Mouse (Mus musculus): ENCODE results near the gene Il17ra. TPM values are rescaled to one million over a fixed set of nuclear protein-coding genes. Genes with fewer than 3 reads are reported as not detected.

The Il17ra gene
- polyA plus RNA-seq (2015; fragmentation: Nextera tagmentation; extraction: Ambion mirVana) = 4.4 and 5.4 TPM in 2 replicates

- H3K4me3 ChIP-seq (replicated peaks) = peak within 1 kb of the TSS; percentile 66
- H3K36me3 ChIP-seq = no peaks in the 10 kb centered on the region
- under 1% methylated on average over 89 of the region's 90 CpGs for WGBS
- H3K27me3 ChIP-seq = peaks cover 51% of the 10 kb centered on the region
- H3K4me1 ChIP-seq = peaks cover 21% of the 10 kb centered on the region
- peak within 1 kb of the TSS; percentile 50 for H3K9ac ChIP-seq
- no peaks in the 10 kb centered on the region for H3K9me3 ChIP-seq (replicated peaks)
- H3K4me2 ChIP-seq = peak within 1 kb of the TSS; percentile 83
- ATAC-seq (replicated peaks; ENCODE audit: low FRiP score) = peak; percentile 93
- H3K27ac ChIP-seq = no peak within 1 kb of the TSS
Observed at GRCm38 (mm10) chr6:120463086-120463871, at the start of gene Il17ra. TSS of gene Il17ra (plus strand) at chr6:120463247.

GRCm38 (mm10) chr6:120438161-120438560 is 24.9 kb upstream of the Il17ra start:
- Histone ChIP-seq H3K36me3 (peaks cover 79% of the 10 kb centered on the region), H3K27ac (no peak overlapping the region), H3K4me3 (replicated peaks) (no peak overlapping the region), H3K9ac (no peak overlapping the region), H3K4me1 (0 out of 2 replicates have a peak, but pooled peaks cover 3% of the 10 kb centered on the region), H3K27me3 (no peaks in the 10 kb centered on the region), H3K9me3 (replicated peaks) (no peaks in the 10 kb centered on the region), H3K4me2 (no peak overlapping the region)
- 93% methylated on average over 3 of the region's 3 CpGs for WGBS
- ATAC-seq (replicated peaks; ENCODE audit: low FRiP score) = no peak

- 0 out of 2 replicates have a peak, but pooled peaks cover 3% of the 10 kb centered on the region for H3K4me1 ChIP-seq
- no peak overlapping the region for H3K4me2 ChIP-seq
- ATAC-seq (replicated peaks; ENCODE audit: low FRiP score) = no peak
- no peak overlapping the region for H3K27ac ChIP-seq
- H3K9ac ChIP-seq = no peak overlapping the region
- H3K36me3 ChIP-seq = peaks cover 65% of the 10 kb centered on the region
- H3K9me3 ChIP-seq (replicated peaks) = no peaks in the 10 kb centered on the region
- WGBS = 85% methylated on average over 4 of the region's 4 CpGs
- no peak overlapping the region for H3K4me3 ChIP-seq (replicated peaks)
- no peaks in the 10 kb centered on the region for H3K27me3 ChIP-seq
Observed at GRCm38 (mm10) chr6:120442171-120442749, 20.8 kb upstream of the Il17ra start.

DNA sequence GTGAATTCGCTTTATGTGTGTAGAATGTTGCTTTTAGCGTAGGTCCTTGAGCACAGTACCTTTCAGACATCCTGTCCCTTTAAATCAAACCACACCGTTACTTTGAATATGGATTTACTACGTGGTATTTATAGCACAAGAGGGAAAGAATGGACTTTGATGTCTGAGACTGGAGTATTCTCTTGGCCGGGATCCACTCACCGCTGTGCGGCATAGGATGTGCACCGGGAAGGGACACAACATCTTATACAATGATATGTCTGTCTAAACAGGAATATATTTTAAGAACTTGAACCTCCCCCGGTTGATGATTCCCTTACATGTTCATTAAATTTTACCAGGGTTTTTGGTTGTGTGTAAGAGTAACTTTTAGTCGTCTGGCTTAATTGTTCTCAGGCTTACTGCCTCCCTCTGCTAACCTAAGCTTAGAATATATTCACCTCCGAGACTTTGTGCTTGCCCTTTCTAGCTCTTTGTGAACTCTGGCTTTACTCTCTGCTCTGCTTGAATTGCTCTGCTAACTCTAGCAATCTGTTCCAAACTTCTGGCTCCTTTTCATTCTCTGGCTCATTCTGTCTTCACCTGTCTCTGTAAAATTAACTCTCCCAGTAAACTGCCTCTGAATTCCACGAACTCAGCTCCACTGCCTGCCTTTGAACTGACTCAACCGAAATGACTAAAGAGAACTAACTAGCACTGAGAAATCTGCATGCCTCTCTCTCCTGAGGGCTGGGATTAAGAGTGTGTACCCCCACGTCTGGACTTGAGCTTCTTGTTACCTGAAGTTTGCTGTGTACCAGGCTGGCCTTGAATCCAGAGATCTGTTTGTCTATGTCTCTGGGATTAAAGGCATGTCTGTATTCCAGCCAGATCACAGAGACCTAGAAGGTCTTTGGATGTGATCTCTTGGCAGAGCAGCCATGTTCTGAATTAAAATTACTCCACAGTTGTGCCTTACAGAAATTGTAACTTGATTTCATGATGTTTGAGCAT is 19.4 kb upstream of the Il17ra start:
- no peak for ATAC-seq (replicated peaks; ENCODE audit: low FRiP score)
- Histone ChIP-seq H3K9ac (no peak overlapping the region), H3K4me3 (replicated peaks) (no peak overlapping the region), H3K36me3 (peaks cover 54% of the 10 kb centered on the region), H3K9me3 (replicated peaks) (no peaks in the 10 kb centered on the region), H3K4me2 (no peak overlapping the region), H3K27me3 (no peaks in the 10 kb centered on the region), H3K4me1 (0 out of 2 replicates have a peak, but pooled peaks cover 3% of the 10 kb centered on the region), H3K27ac (peak overlapping the region; percentile 34; the same call in 1 of the 2 replicates)
- 80% methylated on average over 14 of the region's 14 CpGs for WGBS

GRCm38 (mm10) chr6:120450208-120450607 is 12.8 kb upstream of the Il17ra start:
- no peak overlapping the region for H3K9ac ChIP-seq
- no peaks in the 10 kb centered on the region for H3K9me3 ChIP-seq (replicated peaks)
- no peak for ATAC-seq (replicated peaks; ENCODE audit: low FRiP score)
- H3K27ac ChIP-seq = no peak overlapping the region
- H3K4me1 ChIP-seq = no peaks in the 10 kb centered on the region
- 90% methylated on average over 3 of the region's 3 CpGs for WGBS
- H3K36me3 ChIP-seq = peaks cover 1% of the 10 kb centered on the region; the same call in 1 of the 2 replicates
- H3K27me3 ChIP-seq = no peaks in the 10 kb centered on the region
- H3K4me2 ChIP-seq = no peak overlapping the region
- H3K4me3 ChIP-seq (replicated peaks) = no peak overlapping the region

DNA sequence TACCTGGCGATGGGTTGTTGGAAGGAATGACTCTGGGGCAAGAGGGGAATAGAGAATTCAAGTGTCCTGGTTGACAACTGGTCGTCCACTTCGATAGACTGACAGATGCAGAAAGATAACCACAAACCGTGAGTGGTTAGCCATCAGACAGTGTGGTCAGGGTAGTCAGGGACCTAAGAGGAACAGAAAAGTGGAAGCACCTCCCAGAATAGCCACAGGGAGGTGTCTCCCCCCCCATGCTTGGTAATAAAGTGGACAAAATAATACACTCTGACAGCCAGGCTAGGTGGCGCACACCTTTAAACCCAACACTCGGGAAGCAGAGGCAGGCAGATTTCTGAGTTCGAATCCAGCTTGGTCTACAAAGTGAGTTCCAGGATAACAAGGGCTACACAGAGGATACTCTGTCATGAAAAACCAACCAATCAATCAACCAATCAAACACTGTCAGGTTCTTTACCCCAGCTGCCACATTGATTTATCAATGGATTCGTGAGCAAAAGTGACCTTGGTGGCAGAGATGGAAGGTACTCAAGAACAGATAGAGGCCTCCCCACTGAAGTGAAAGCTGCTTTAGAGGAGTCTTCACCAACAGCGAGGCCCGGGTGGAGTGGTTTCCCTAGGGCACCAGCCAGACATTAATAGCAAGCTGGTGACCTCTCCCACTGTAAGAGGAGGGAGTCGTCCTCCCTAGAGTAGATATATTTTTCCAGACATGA is 10.5 kb upstream of the Il17ra start:
- Histone ChIP-seq H3K4me2 (no peak overlapping the region), H3K27me3 (no peaks in the 10 kb centered on the region), H3K4me3 (replicated peaks) (no peak overlapping the region), H3K9ac (no peak overlapping the region), H3K9me3 (replicated peaks) (no peaks in the 10 kb centered on the region), H3K36me3 (no peaks in the 10 kb centered on the region), H3K27ac (no peak overlapping the region), H3K4me1 (no peaks in the 10 kb centered on the region)
- no peak for ATAC-seq (replicated peaks; ENCODE audit: low FRiP score)
- WGBS = 82% methylated on average over 11 of the region's 11 CpGs

- H3K9ac ChIP-seq = no peak overlapping the region
- H3K4me2 ChIP-seq = no peak overlapping the region
- no peaks in the 10 kb centered on the region for H3K4me1 ChIP-seq
- no peak overlapping the region for H3K4me3 ChIP-seq (replicated peaks)
- no peak for ATAC-seq (replicated peaks; ENCODE audit: low FRiP score)
- H3K36me3 ChIP-seq = no peaks in the 10 kb centered on the region
- no peaks in the 10 kb centered on the region for H3K9me3 ChIP-seq (replicated peaks)
- no peak overlapping the region for H3K27ac ChIP-seq
- 75% methylated on average over 5 of the region's 5 CpGs for WGBS
- no peaks in the 10 kb centered on the region for H3K27me3 ChIP-seq
Observed at GRCm38 (mm10) chr6:120453103-120453445, 10.0 kb upstream of the Il17ra start.

- ATAC-seq (replicated peaks; ENCODE audit: low FRiP score) = no peak
- Histone ChIP-seq H3K27me3 (no peaks in the 10 kb centered on the region), H3K9me3 (replicated peaks) (no peaks in the 10 kb centered on the region), H3K27ac (no peak overlapping the region), H3K4me2 (no peak overlapping the region), H3K4me3 (replicated peaks) (no peak overlapping the region), H3K9ac (no peak overlapping the region), H3K4me1 (no peaks in the 10 kb centered on the region), H3K36me3 (no peaks in the 10 kb centered on the region)
- 87% methylated on average over 3 of the region's 3 CpGs for WGBS
Observed at GRCm38 (mm10) chr6:120453556-120453955, 9.5 kb upstream of the Il17ra start.

DNA sequence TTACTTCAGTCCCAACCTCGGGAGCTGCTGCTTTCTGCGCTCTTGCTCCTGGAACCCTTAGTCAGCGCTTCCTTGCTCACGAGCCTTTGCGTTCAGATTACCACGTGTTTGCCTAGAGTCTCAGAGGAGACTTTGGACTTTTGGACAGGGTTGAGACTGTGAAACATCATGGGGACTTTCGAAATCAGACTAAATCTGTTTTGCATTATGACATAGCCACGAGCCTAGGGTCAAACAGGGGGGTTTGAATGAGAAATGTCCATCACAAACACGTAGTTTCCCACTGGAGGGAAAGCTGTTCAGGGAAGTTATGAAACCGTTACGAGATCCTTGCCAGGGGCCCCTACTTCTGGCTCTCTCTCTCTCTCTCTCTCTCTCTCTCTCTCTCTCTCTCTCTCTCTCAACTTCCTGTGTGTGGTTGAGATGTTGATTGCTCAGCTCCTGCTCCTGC is 8.4 kb upstream of the Il17ra start:
- Histone ChIP-seq H3K9ac (no peak overlapping the region), H3K27me3 (no peaks in the 10 kb centered on the region), H3K4me3 (replicated peaks) (no peak overlapping the region), H3K4me1 (no peaks in the 10 kb centered on the region), H3K27ac (no peak overlapping the region), H3K4me2 (no peak overlapping the region), H3K36me3 (no peaks in the 10 kb centered on the region), H3K9me3 (replicated peaks) (no peaks in the 10 kb centered on the region)
- no peak for ATAC-seq (replicated peaks; ENCODE audit: low FRiP score)
- WGBS = 59% methylated on average over 11 of the region's 11 CpGs

- Histone ChIP-seq H3K27me3 (peaks cover 16% of the 10 kb centered on the region), H3K4me2 (no peak overlapping the region), H3K27ac (no peak overlapping the region), H3K36me3 (no peaks in the 10 kb centered on the region), H3K9ac (no peak overlapping the region), H3K4me1 (no peaks in the 10 kb centered on the region), H3K4me3 (replicated peaks) (no peak overlapping the region), H3K9me3 (replicated peaks) (no peaks in the 10 kb centered on the region)
- WGBS = 70% methylated on average over 7 of the region's 7 CpGs
- no peak for ATAC-seq (replicated peaks; ENCODE audit: low FRiP score)
Observed at GRCm38 (mm10) chr6:120457074-120457473, 6.0 kb upstream of the Il17ra start.

GRCm38 (mm10) chr6:120457751-120458150 is 5.3 kb upstream of the Il17ra start:
- Histone ChIP-seq H3K27me3 (peaks cover 23% of the 10 kb centered on the region), H3K36me3 (no peaks in the 10 kb centered on the region), H3K9ac (no peak overlapping the region), H3K4me2 (no peak overlapping the region), H3K9me3 (replicated peaks) (no peaks in the 10 kb centered on the region), H3K4me3 (replicated peaks) (no peak overlapping the region), H3K27ac (no peak overlapping the region), H3K4me1 (peaks cover under 1% of the 10 kb centered on the region; the same call in 1 of the 2 replicates)
- WGBS = 93% methylated on average over 5 of the region's 5 CpGs
- no peak for ATAC-seq (replicated peaks; ENCODE audit: low FRiP score)

All from kidney, embryonic 15.5 days (tissue).